Mouse (Mus musculus) forebrain, embryonic 16.5 days (tissue): ENCODE data around the gene Vwc2l. TPM values are rescaled to one million over a fixed set of nuclear protein-coding genes. Genes with fewer than 3 reads are reported as not detected.

Experiments
- ATAC-seq: fragments of 200-750 bp; cut with Nextera tagmentation; 2 replicates; pipeline ENCODE4 v1.8.0; 2017; ENCODE audit warnings: mild to moderate bottlenecking, moderate library complexity
- H3K27ac ChIP-seq: fragments of 300-500 bp; sonication (generic); 2 replicates; pipeline ENCODE4 v1.5.1; 2014; ENCODE audit warnings: low read length, control low read depth
- H3K27me3 ChIP-seq: fragments of 300-500 bp; sonication (generic); replicated peaks from 2 replicates; pipeline ENCODE4 v1.6.1; 2014; ENCODE audit warnings: low read length; ENCODE audit not compliant: control insufficient read depth, insufficient read depth
- H3K36me3 ChIP-seq: fragments of 300-500 bp; sonication (generic); 2 replicates; pipeline ENCODE4 v1.6.1; 2014; ENCODE audit not compliant: control insufficient read depth, insufficient read depth
- H3K4me1 ChIP-seq: fragments of 300-500 bp; sonication (generic); replicated peaks from 2 replicates; pipeline ENCODE4 v1.6.1; 2014; ENCODE audit warnings: low read length; ENCODE audit not compliant: control insufficient read depth, insufficient read depth
- H3K4me2 ChIP-seq: fragments of 300-500 bp; sonication (generic); 2 replicates; pipeline ENCODE4 v1.6.1; 2014; ENCODE audit warnings: mild to moderate bottlenecking, low read length, control low read depth
- H3K4me3 ChIP-seq: fragments of 300-500 bp; sonication (generic); replicated peaks from 2 replicates; pipeline ENCODE4 v1.5.1; 2014; ENCODE audit warnings: mild to moderate bottlenecking, low read length, control low read depth
- H3K9ac ChIP-seq: fragments of 300-500 bp; sonication (generic); replicated peaks from 2 replicates; pipeline ENCODE4 v1.6.1; 2014; ENCODE audit warnings: low read depth, low read length, control low read depth
- H3K9me3 ChIP-seq: fragments of 300-500 bp; sonication (generic); 2 replicates; pipeline ENCODE4 v1.6.1; 2016; ENCODE audit warnings: low read length; ENCODE audit not compliant: control insufficient read depth
- WGBS: fragments of 180-500 bp; shearing (Covaris S2); extraction: QIAGEN DNeasy Blood & Tissue Kit; methylation state at CpG from one replicate; pipeline ENCODE4 v1.1.7; 2014; 5-methylcytosine and 5-hydroxymethylcytosine counted together
- polyA plus RNA-seq: library from polyadenylated mRNA; unstranded; fragments of >200 nt; fragmentation: Nextera tagmentation; extraction: Ambion mirVana; gene quantifications from 2 replicates; pipeline ENCODE4 v1.2.1, GENCODE M21; 2015

Vwc2l gene
- polyA plus RNA-seq, 1 experiment from 2014 or later, result 5.8 TPM

- Histone ChIP-seq H3K4me1 (no peaks in the 10 kb centered on the region), H3K4me3 (no peak overlapping the region), H3K27me3 (no peaks in the 10 kb centered on the region), H3K27ac (no peak overlapping the region), H3K9ac (no peak overlapping the region), H3K36me3 (no peaks in the 10 kb centered on the region), H3K9me3 (no peaks in the 10 kb centered on the region), H3K4me2 (no peak overlapping the region)
- ATAC-seq, result no peak; the same call in 1 of the 2 replicates
- 29% methylated on average over 2 of the region's 2 CpGs for WGBS
These were observed 97.6 kb downstream of the Vwc2l start for GRCm38 (mm10) chr1:70823111-70823510.

- Histone ChIP-seq H3K9ac (no peak overlapping the region), H3K36me3 (no peaks in the 10 kb centered on the region), H3K27me3 (no peaks in the 10 kb centered on the region), H3K27ac (no peak overlapping the region), H3K4me3 (no peak overlapping the region), H3K9me3 (no peaks in the 10 kb centered on the region), H3K4me1 (no peaks in the 10 kb centered on the region), H3K4me2 (no peak overlapping the region)
- no peak for ATAC-seq
- WGBS, result 85% methylated on average over 3 of the region's 3 CpGs
These were observed 107.7 kb downstream of the Vwc2l start for GRCm38 (mm10) chr1:70833262-70833661.

- Histone ChIP-seq H3K4me2 (no peak overlapping the region), H3K27me3 (no peaks in the 10 kb centered on the region), H3K36me3 (no peaks in the 10 kb centered on the region), H3K4me1 (peaks cover 3% of the 10 kb centered on the region; the same call in 1 of the 2 replicates), H3K9me3 (no peaks in the 10 kb centered on the region), H3K9ac (no peak overlapping the region), H3K4me3 (no peak overlapping the region), H3K27ac (no peak overlapping the region)
- ATAC-seq, result no peak
- 78% methylated on average over 7 of the region's 7 CpGs for WGBS
These were observed 116.7 kb downstream of the Vwc2l start for GRCm38 (mm10) chr1:70842222-70842621.

GRCm38 (mm10) chr1:70845276-70845675 is 119.8 kb downstream of the Vwc2l start:
- no peak overlapping the region for H3K9ac ChIP-seq
- no peak for ATAC-seq
- H3K4me1 ChIP-seq, result peaks cover 3% of the 10 kb centered on the region; the same call in 1 of the 2 replicates
- H3K4me2 ChIP-seq, result no peak overlapping the region
- H3K4me3 ChIP-seq, result no peak overlapping the region
- no peaks in the 10 kb centered on the region for H3K9me3 ChIP-seq
- H3K36me3 ChIP-seq, result no peaks in the 10 kb centered on the region
- no peaks in the 10 kb centered on the region for H3K27me3 ChIP-seq
- no peak overlapping the region for H3K27ac ChIP-seq

- Histone ChIP-seq H3K4me1 (peaks cover 15% of the 10 kb centered on the region), H3K36me3 (no peaks in the 10 kb centered on the region), H3K27ac (no peak overlapping the region), H3K27me3 (no peaks in the 10 kb centered on the region), H3K4me3 (no peak overlapping the region), H3K9me3 (no peaks in the 10 kb centered on the region), H3K9ac (no peak overlapping the region), H3K4me2 (no peak overlapping the region)
- peak; percentile 45 for ATAC-seq
- WGBS, result 49% methylated on average over 12 of the region's 12 CpGs
These were observed 126.3 kb downstream of the Vwc2l start for GRCm38 (mm10) chr1:70851633-70852390.

GRCm38 (mm10) chr1:70853446-70853845 is 127.9 kb downstream of the Vwc2l start:
- ATAC-seq, result 0 out of 2 replicates have a peak, but pooled peaks have one; percentile 21
- H3K27ac ChIP-seq, result no peak overlapping the region
- no peak overlapping the region for H3K4me3 ChIP-seq
- H3K36me3 ChIP-seq, result no peaks in the 10 kb centered on the region
- H3K4me2 ChIP-seq, result no peak overlapping the region; the same call in 1 of the 2 replicates
- H3K9ac ChIP-seq, result no peak overlapping the region
- H3K27me3 ChIP-seq, result no peaks in the 10 kb centered on the region
- peaks cover 15% of the 10 kb centered on the region for H3K4me1 ChIP-seq
- WGBS, result 55% methylated on average over 11 of the region's 11 CpGs
- H3K9me3 ChIP-seq, result no peaks in the 10 kb centered on the region

- ATAC-seq, result peak; percentile 63
- 54% methylated on average over 5 of the region's 5 CpGs for WGBS
- Histone ChIP-seq H3K4me2 (no peak overlapping the region), H3K27me3 (no peaks in the 10 kb centered on the region), H3K9me3 (no peaks in the 10 kb centered on the region), H3K36me3 (no peaks in the 10 kb centered on the region), H3K4me3 (no peak overlapping the region), H3K27ac (no peak overlapping the region), H3K4me1 (peaks cover 15% of the 10 kb centered on the region), H3K9ac (no peak overlapping the region)
These were observed 130.4 kb downstream of the Vwc2l start for GRCm38 (mm10) chr1:70855912-70856311.

- peak; percentile 26; the same call in 1 of the 2 replicates for ATAC-seq
- H3K4me2 ChIP-seq, result no peak overlapping the region
- no peak overlapping the region for H3K27ac ChIP-seq
- WGBS, result 40% methylated on average over 2 of the region's 2 CpGs
- no peaks in the 10 kb centered on the region for H3K36me3 ChIP-seq
- H3K27me3 ChIP-seq, result no peaks in the 10 kb centered on the region
- H3K9ac ChIP-seq, result no peak overlapping the region
- peaks cover 6% of the 10 kb centered on the region; the same call in 1 of the 2 replicates for H3K4me1 ChIP-seq
- H3K4me3 ChIP-seq, result no peak overlapping the region
- no peaks in the 10 kb centered on the region for H3K9me3 ChIP-seq
These were observed 136.2 kb downstream of the Vwc2l start for GRCm38 (mm10) chr1:70861672-70862071.

- H3K4me3 ChIP-seq, result no peak overlapping the region
- H3K4me2 ChIP-seq, result no peak overlapping the region
- H3K9me3 ChIP-seq, result no peaks in the 10 kb centered on the region
- H3K27ac ChIP-seq, result no peak overlapping the region
- H3K36me3 ChIP-seq, result no peaks in the 10 kb centered on the region
- 55% methylated on average over 5 of the region's 5 CpGs for WGBS
- H3K4me1 ChIP-seq, result peaks cover 4% of the 10 kb centered on the region; the same call in 1 of the 2 replicates
- H3K9ac ChIP-seq, result no peak overlapping the region
- ATAC-seq, result no peak
- no peaks in the 10 kb centered on the region for H3K27me3 ChIP-seq
These were observed 140.6 kb downstream of the Vwc2l start for GRCm38 (mm10) chr1:70866137-70866536.
